Mouse (Mus musculus): ENCODE data around the gene Ece1. TPM values are rescaled to one million over a fixed set of nuclear protein-coding genes. Genes with fewer than 3 reads are reported as not detected.
A peak's percentile ranks its signal among the peaks of the same experiment; 100 is the strongest.

Gene Ece1
- polyA plus RNA-seq, 1 experiment from 2014 or later, result 49.1 TPM

GRCm38 (mm10) chr4:137904956-137905551 is 43.0 kb downstream of the Ece1 start:
- H3K4me1 ChIP-seq (replicated peaks; ENCODE audit: control insufficient read depth, insufficient read depth, low read length), result peaks cover 4% of the 10 kb centered on the region
- H3K27me3 ChIP-seq (replicated peaks; ENCODE audit: control insufficient read depth, insufficient read depth, low read length), result no peaks in the 10 kb centered on the region
- no peak for TF ChIP-seq CTCF (IDR thresholded peaks at IDR 0.05; ENCODE audit: low read depth)
- peak overlapping the region; percentile 54 for H3K27ac ChIP-seq (ENCODE audit: low read depth, low read length)
- 42% methylated on average over 13 of the region's 13 CpGs for WGBS
- no peak overlapping the region for H3K4me3 ChIP-seq (ENCODE audit: low read depth, low read length)
- H3K36me3 ChIP-seq (ENCODE audit: control insufficient read depth, insufficient read depth), result no peaks in the 10 kb centered on the region
- 0 out of 2 replicates have a peak, but pooled peaks have one; percentile 21 for ATAC-seq
- no peak overlapping the region; the same call in 1 of the 2 replicates for H3K9ac ChIP-seq (ENCODE audit: low read depth, low read length)
- peak overlapping the region; percentile 37 for H3K4me2 ChIP-seq (replicated peaks; ENCODE audit: low read depth)
- H3K9me3 ChIP-seq (ENCODE audit: control insufficient read depth), result no peaks in the 10 kb centered on the region

GRCm38 (mm10) chr4:137907979-137908378 is 45.9 kb downstream of the Ece1 start:
- Histone ChIP-seq H3K36me3 (ENCODE audit: control insufficient read depth, insufficient read depth) (no peaks in the 10 kb centered on the region), H3K9me3 (ENCODE audit: control insufficient read depth) (no peaks in the 10 kb centered on the region), H3K27ac (ENCODE audit: low read depth, low read length) (no peak overlapping the region; the same call in 1 of the 2 replicates), H3K27me3 (replicated peaks; ENCODE audit: control insufficient read depth, insufficient read depth, low read length) (no peaks in the 10 kb centered on the region), H3K4me1 (replicated peaks; ENCODE audit: control insufficient read depth, insufficient read depth, low read length) (peaks cover 6% of the 10 kb centered on the region), H3K9ac (ENCODE audit: low read depth, low read length) (no peak overlapping the region), H3K4me2 (replicated peaks; ENCODE audit: low read depth) (peak overlapping the region; percentile 32), H3K4me3 (ENCODE audit: low read depth, low read length) (no peak overlapping the region)
- 47% methylated on average over 13 of the region's 13 CpGs for WGBS
- no peak for ATAC-seq
- no peak for TF ChIP-seq CTCF (IDR thresholded peaks at IDR 0.05; ENCODE audit: low read depth)

- H3K27ac ChIP-seq (ENCODE audit: low read depth, low read length), result no peak overlapping the region; the same call in 1 of the 2 replicates
- ATAC-seq, result peak; percentile 62
- H3K9me3 ChIP-seq (ENCODE audit: control insufficient read depth), result no peaks in the 10 kb centered on the region
- no peaks in the 10 kb centered on the region for H3K27me3 ChIP-seq (replicated peaks; ENCODE audit: control insufficient read depth, insufficient read depth, low read length)
- WGBS, result 29% methylated on average over 7 of the region's 7 CpGs
- H3K4me3 ChIP-seq (ENCODE audit: low read depth, low read length), result no peak overlapping the region
- H3K9ac ChIP-seq (ENCODE audit: low read depth, low read length), result no peak overlapping the region
- H3K4me1 ChIP-seq (replicated peaks; ENCODE audit: control insufficient read depth, insufficient read depth, low read length), result peaks cover 9% of the 10 kb centered on the region
- TF ChIP-seq CTCF (IDR thresholded peaks at IDR 0.05; ENCODE audit: low read depth), result no peak
- H3K36me3 ChIP-seq (ENCODE audit: control insufficient read depth, insufficient read depth), result no peaks in the 10 kb centered on the region
- H3K4me2 ChIP-seq (replicated peaks; ENCODE audit: low read depth), result peak overlapping the region; percentile 32
Measured at GRCm38 (mm10) chr4:137908489-137908888, 46.5 kb downstream of the Ece1 start.

GRCm38 (mm10) chr4:137908915-137909314 is 46.9 kb downstream of the Ece1 start:
- Histone ChIP-seq H3K4me3 (ENCODE audit: low read depth, low read length) (no peak overlapping the region), H3K4me1 (replicated peaks; ENCODE audit: control insufficient read depth, insufficient read depth, low read length) (peaks cover 9% of the 10 kb centered on the region), H3K4me2 (replicated peaks; ENCODE audit: low read depth) (no peak overlapping the region), H3K9ac (ENCODE audit: low read depth, low read length) (no peak overlapping the region), H3K27me3 (replicated peaks; ENCODE audit: control insufficient read depth, insufficient read depth, low read length) (no peaks in the 10 kb centered on the region), H3K9me3 (ENCODE audit: control insufficient read depth) (no peaks in the 10 kb centered on the region), H3K36me3 (ENCODE audit: control insufficient read depth, insufficient read depth) (no peaks in the 10 kb centered on the region), H3K27ac (ENCODE audit: low read depth, low read length) (no peak overlapping the region)
- TF ChIP-seq CTCF (IDR thresholded peaks at IDR 0.05; ENCODE audit: low read depth), result no peak
- 66% methylated on average over 4 of the region's 4 CpGs for WGBS
- ATAC-seq, result no peak

GRCm38 (mm10) chr4:137909471-137909870 is 47.4 kb downstream of the Ece1 start:
- 74% methylated on average over 4 of the region's 4 CpGs for WGBS
- Histone ChIP-seq H3K4me2 (replicated peaks; ENCODE audit: low read depth) (no peak overlapping the region), H3K4me3 (ENCODE audit: low read depth, low read length) (no peak overlapping the region), H3K9me3 (ENCODE audit: control insufficient read depth) (no peaks in the 10 kb centered on the region), H3K27me3 (replicated peaks; ENCODE audit: control insufficient read depth, insufficient read depth, low read length) (no peaks in the 10 kb centered on the region), H3K36me3 (ENCODE audit: control insufficient read depth, insufficient read depth) (no peaks in the 10 kb centered on the region), H3K27ac (ENCODE audit: low read depth, low read length) (no peak overlapping the region), H3K4me1 (replicated peaks; ENCODE audit: control insufficient read depth, insufficient read depth, low read length) (peaks cover 9% of the 10 kb centered on the region), H3K9ac (ENCODE audit: low read depth, low read length) (no peak overlapping the region)
- TF ChIP-seq CTCF (IDR thresholded peaks at IDR 0.05; ENCODE audit: low read depth), result no peak
- no peak for ATAC-seq

GRCm38 (mm10) chr4:137910382-137911009 is 48.5 kb downstream of the Ece1 start:
- 93% methylated on average over 5 of the region's 5 CpGs for WGBS
- H3K4me1 ChIP-seq (replicated peaks; ENCODE audit: control insufficient read depth, insufficient read depth, low read length), result peaks cover 9% of the 10 kb centered on the region
- no peaks in the 10 kb centered on the region for H3K27me3 ChIP-seq (replicated peaks; ENCODE audit: control insufficient read depth, insufficient read depth, low read length)
- H3K9me3 ChIP-seq (ENCODE audit: control insufficient read depth), result no peaks in the 10 kb centered on the region
- no peak overlapping the region for H3K4me3 ChIP-seq (ENCODE audit: low read depth, low read length)
- H3K36me3 ChIP-seq (ENCODE audit: control insufficient read depth, insufficient read depth), result no peaks in the 10 kb centered on the region
- no peak overlapping the region for H3K4me2 ChIP-seq (replicated peaks; ENCODE audit: low read depth)
- no peak for ATAC-seq
- TF ChIP-seq CTCF (IDR thresholded peaks at IDR 0.05; ENCODE audit: low read depth), result peak; percentile 62
- no peak overlapping the region for H3K9ac ChIP-seq (ENCODE audit: low read depth, low read length)
- no peak overlapping the region for H3K27ac ChIP-seq (ENCODE audit: low read depth, low read length)
